Mouse (Mus musculus): ENCODE results near the gene Slc22a6. TPM values are rescaled to one million over a fixed set of nuclear protein-coding genes. Genes with fewer than 3 reads are reported as not detected.

The Slc22a6 gene
- polyA plus RNA-seq, 1 experiment from 2014 or later: not detected

DNA sequence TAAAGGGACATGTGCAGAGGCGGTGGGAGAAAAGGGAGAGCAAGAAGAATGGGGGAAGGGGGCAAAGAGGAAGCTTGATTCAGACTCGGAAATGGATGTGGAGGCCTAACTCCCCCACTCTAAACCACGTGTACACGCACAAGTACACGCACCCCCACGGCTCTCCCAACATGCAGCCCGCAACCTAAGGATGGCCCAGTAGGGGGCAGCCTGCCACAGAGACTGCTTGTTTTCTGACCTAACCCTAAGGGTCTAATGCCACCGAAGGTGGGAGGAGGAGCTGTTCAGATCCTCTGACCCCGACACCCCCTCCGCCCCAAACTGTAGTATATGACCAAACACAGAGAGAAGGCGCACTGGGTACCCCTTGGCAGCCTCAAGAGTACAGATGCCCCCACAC is 44.5 kb downstream of the Slc22a6 start:
- peak; percentile 78 for DNase-seq (ENCODE audit: low spot score)
- H3K9me3 ChIP-seq (ENCODE audit: control insufficient read depth, low read length): no peaks in the 10 kb centered on the region
- H3K4me3 ChIP-seq (ENCODE audit: low read depth, low read length): peak overlapping the region; percentile 40
- H3K27ac ChIP-seq (replicated peaks): no peak overlapping the region
- peaks cover 4% of the 10 kb centered on the region; the same call in 1 of the 2 replicates for H3K4me1 ChIP-seq (replicated peaks; ENCODE audit: control insufficient read depth, insufficient read depth)
- H3K4me2 ChIP-seq (replicated peaks; ENCODE audit: low read depth): peak overlapping the region; percentile 92
- peak overlapping the region; percentile 61; the same call in 1 of the 2 replicates for H3K9ac ChIP-seq (ENCODE audit: low read length)
- WGBS: 5% methylated on average over 11 of the region's 11 CpGs
- peak; percentile 39; the same call in 1 of the 2 replicates for ATAC-seq (ENCODE audit: low FRiP score, low TSS enrichment)
- TF ChIP-seq CTCF (IDR thresholded peaks at IDR 0.05; ENCODE audit: low read depth): peak; percentile 74
- TF ChIP-seq EP300 (optimal IDR thresholded peaks at IDR 0.05): no peak
- H3K27me3 ChIP-seq (ENCODE audit: control insufficient read depth, insufficient read depth, low read length): no peaks in the 10 kb centered on the region
- H3K36me3 ChIP-seq (ENCODE audit: control insufficient read depth, insufficient read depth, low read length): no peaks in the 10 kb centered on the region

DNA sequence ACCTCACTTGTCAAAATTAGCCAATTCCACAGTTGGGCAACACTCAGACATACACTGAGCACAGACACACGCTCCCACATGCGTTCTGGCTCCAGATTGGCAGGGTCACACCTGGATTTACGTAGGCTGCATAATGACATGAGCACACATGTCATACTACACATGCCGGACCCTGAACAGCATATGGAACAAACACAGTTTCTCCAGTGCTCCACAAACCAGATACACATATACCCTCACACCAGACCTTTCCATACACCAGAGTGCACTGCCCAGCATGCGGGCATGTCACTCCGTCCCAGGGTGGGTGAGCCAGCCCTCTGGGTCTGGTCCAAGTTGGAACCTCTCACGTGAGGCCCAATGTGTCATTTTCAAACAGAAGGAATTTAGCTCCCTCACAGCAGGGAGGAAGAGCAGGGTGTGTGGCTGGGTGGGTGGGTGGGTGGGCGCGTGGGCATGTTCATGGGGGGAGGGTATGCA is 45.6 kb downstream of the Slc22a6 start, which contains the start of gene Chrm1:
Gene Chrm1, plus strand, starts transcription at position 430 of the 480 bp plus-strand sequence.
- Histone ChIP-seq H3K27ac (replicated peaks) (0 out of 2 replicates have a peak within 1 kb of the TSS, but pooled peaks have one; percentile 13), H3K36me3 (ENCODE audit: control insufficient read depth, insufficient read depth, low read length) (no peaks in the 10 kb centered on the region), H3K4me3 (ENCODE audit: low read depth, low read length) (peak within 1 kb of the TSS; percentile 19), H3K9me3 (ENCODE audit: control insufficient read depth, low read length) (no peaks in the 10 kb centered on the region), H3K4me2 (replicated peaks; ENCODE audit: low read depth) (peak within 1 kb of the TSS; percentile 92), H3K9ac (ENCODE audit: low read length) (peak within 1 kb of the TSS; percentile 35; the same call in 1 of the 2 replicates), H3K4me1 (replicated peaks; ENCODE audit: control insufficient read depth, insufficient read depth) (peaks cover 4% of the 10 kb centered on the region; the same call in 1 of the 2 replicates), H3K27me3 (ENCODE audit: control insufficient read depth, insufficient read depth, low read length) (no peaks in the 10 kb centered on the region)
- no peak for TF ChIP-seq CTCF (IDR thresholded peaks at IDR 0.05; ENCODE audit: low read depth)
- no peak for TF ChIP-seq EP300 (optimal IDR thresholded peaks at IDR 0.05)
- WGBS: 41% methylated on average over 9 of the region's 9 CpGs
- peak; percentile 21 for ATAC-seq (ENCODE audit: low FRiP score, low TSS enrichment)
- DNase-seq (ENCODE audit: low spot score): peak; percentile 36

DNA sequence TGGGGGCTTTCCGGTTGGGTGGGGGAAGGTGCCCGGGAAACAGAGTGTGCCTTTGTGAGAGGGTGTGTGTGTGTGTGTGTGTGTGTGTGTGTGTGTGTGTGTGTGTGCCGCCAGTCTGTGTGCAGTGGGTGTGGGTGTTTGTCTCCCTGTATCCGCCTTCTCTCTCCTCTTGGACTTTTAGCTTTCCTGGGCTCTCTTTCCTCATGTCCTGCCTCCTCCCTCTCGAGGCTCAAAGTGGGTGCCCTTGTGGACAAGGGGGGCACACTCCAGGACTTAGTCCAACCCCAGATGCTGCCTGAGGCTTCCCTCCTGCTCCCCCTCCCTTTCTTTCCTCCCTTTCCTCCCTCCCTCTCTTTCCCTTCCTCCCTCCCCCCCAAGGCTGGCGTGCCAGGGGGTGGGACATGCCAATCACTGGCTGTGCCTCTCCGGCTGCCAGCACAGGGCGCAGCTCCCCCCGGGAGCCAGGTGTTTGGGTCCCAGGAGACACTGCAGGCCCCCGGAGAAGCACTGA is 46.1 kb downstream of the Slc22a6 start:
- Histone ChIP-seq H3K9me3 (ENCODE audit: control insufficient read depth, low read length) (no peaks in the 10 kb centered on the region), H3K27ac (replicated peaks) (0 out of 2 replicates have a peak overlapping the region, but pooled peaks have one; percentile 13), H3K4me3 (ENCODE audit: low read depth, low read length) (peak overlapping the region; percentile 19), H3K27me3 (ENCODE audit: control insufficient read depth, insufficient read depth, low read length) (no peaks in the 10 kb centered on the region), H3K4me2 (replicated peaks; ENCODE audit: low read depth) (peak overlapping the region; percentile 48), H3K36me3 (ENCODE audit: control insufficient read depth, insufficient read depth, low read length) (no peaks in the 10 kb centered on the region), H3K9ac (ENCODE audit: low read length) (peak overlapping the region; percentile 35; the same call in 1 of the 2 replicates), H3K4me1 (replicated peaks; ENCODE audit: control insufficient read depth, insufficient read depth) (peaks cover 4% of the 10 kb centered on the region; the same call in 1 of the 2 replicates)
- TF ChIP-seq EP300 (optimal IDR thresholded peaks at IDR 0.05): no peak
- TF ChIP-seq CTCF (IDR thresholded peaks at IDR 0.05; ENCODE audit: low read depth): no peak
- ATAC-seq (ENCODE audit: low FRiP score, low TSS enrichment) (peak; percentile 62), DNase-seq (ENCODE audit: low spot score) (peak; percentile 67)
- 26% methylated on average over 10 of the region's 10 CpGs for WGBS

DNA sequence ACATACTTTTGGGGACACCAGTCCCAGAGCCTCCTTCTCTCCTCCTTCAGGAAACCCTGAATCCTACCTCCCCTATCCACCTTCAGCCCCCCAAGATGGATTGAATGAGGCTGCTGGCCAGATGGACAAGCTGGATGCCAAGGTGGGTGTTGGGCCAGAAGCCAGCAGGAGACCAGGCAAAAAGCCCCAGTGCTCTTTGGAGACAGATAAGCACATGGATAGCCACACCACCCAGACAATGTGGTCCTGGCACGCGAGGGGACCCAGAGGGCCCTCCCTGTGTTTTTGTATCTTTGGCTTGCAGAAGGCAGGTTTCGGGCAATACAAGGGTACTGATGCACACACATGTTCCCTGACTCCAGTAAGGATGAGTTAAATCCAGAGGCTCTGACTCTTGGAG is 47.0 kb downstream of the Slc22a6 start:
- no peak for TF ChIP-seq CTCF (IDR thresholded peaks at IDR 0.05; ENCODE audit: low read depth)
- no peak for TF ChIP-seq EP300 (optimal IDR thresholded peaks at IDR 0.05)
- no peaks in the 10 kb centered on the region for H3K27me3 ChIP-seq (ENCODE audit: control insufficient read depth, insufficient read depth, low read length)
- 94% methylated on average over 3 of the region's 3 CpGs for WGBS
- no peak overlapping the region for H3K4me3 ChIP-seq (ENCODE audit: low read depth, low read length)
- peak overlapping the region; percentile 48; the same call in 1 of the 2 replicates for H3K4me2 ChIP-seq (replicated peaks; ENCODE audit: low read depth)
- ATAC-seq (ENCODE audit: low FRiP score, low TSS enrichment) (no peak), DNase-seq (ENCODE audit: low spot score) (no peak)
- no peaks in the 10 kb centered on the region for H3K36me3 ChIP-seq (ENCODE audit: control insufficient read depth, insufficient read depth, low read length)
- no peak overlapping the region for H3K27ac ChIP-seq (replicated peaks)
- H3K9ac ChIP-seq (ENCODE audit: low read length): no peak overlapping the region
- H3K4me1 ChIP-seq (replicated peaks; ENCODE audit: control insufficient read depth, insufficient read depth): peaks cover 4% of the 10 kb centered on the region; the same call in 1 of the 2 replicates
- H3K9me3 ChIP-seq (ENCODE audit: control insufficient read depth, low read length): no peaks in the 10 kb centered on the region

DNA sequence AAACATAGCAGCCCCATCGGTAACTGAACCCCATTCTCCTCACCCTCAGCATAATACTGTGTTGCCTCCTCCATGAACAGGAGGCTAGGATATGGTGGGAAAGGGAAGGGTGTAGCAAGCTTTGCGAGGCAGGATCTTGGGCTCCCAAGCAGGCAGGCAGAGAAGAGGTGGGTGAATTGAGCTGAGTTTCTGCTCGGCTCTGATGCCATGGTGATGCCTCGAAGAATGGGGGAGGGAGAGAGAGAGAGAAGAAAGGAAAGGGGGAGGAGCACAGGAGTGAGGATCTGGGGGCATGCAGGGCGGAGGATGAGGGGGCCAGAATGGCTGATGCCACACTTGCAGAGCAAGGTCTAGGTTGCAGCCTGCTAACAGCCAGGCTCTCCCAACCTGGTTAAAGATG is 47.9 kb downstream of the Slc22a6 start:
- Histone ChIP-seq H3K27me3 (ENCODE audit: control insufficient read depth, insufficient read depth, low read length) (no peaks in the 10 kb centered on the region), H3K4me2 (replicated peaks; ENCODE audit: low read depth) (no peak overlapping the region), H3K36me3 (ENCODE audit: control insufficient read depth, insufficient read depth, low read length) (no peaks in the 10 kb centered on the region), H3K9ac (ENCODE audit: low read length) (no peak overlapping the region), H3K9me3 (ENCODE audit: control insufficient read depth, low read length) (no peaks in the 10 kb centered on the region), H3K4me1 (replicated peaks; ENCODE audit: control insufficient read depth, insufficient read depth) (peaks cover 4% of the 10 kb centered on the region; the same call in 1 of the 2 replicates), H3K27ac (replicated peaks) (no peak overlapping the region), H3K4me3 (ENCODE audit: low read depth, low read length) (no peak overlapping the region)
- WGBS: 74% methylated on average over 5 of the region's 5 CpGs
- no peak for ATAC-seq (ENCODE audit: low FRiP score, low TSS enrichment)
- TF ChIP-seq CTCF (IDR thresholded peaks at IDR 0.05; ENCODE audit: low read depth): no peak
- TF ChIP-seq EP300 (optimal IDR thresholded peaks at IDR 0.05): no peak
- no peak for DNase-seq (ENCODE audit: low spot score)

DNA sequence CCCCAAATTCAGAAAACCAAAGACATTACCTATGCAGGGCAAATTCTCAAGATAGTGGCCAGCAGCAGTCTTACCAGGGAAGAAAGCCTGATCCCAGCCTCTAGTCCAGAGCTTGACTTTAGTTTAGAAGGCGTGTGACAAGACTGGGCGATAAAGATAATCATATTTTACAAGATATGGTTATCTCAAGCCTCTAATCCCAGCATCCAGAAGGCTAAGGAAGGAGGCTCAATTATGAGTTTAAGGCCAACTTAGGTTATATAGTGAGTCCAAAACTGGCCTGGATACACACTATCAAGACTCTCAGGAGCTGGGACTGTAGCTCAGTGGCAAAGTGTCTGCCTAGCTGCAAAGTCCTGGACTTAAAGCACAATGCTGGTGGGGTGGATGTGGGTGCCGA is 55.0 kb downstream of the Slc22a6 start:
- Histone ChIP-seq H3K36me3 (ENCODE audit: control insufficient read depth, insufficient read depth, low read length) (no peaks in the 10 kb centered on the region), H3K27ac (replicated peaks) (no peak overlapping the region), H3K9ac (ENCODE audit: low read length) (no peak overlapping the region), H3K9me3 (ENCODE audit: control insufficient read depth, low read length) (no peaks in the 10 kb centered on the region), H3K4me1 (replicated peaks; ENCODE audit: control insufficient read depth, insufficient read depth) (no peaks in the 10 kb centered on the region), H3K4me2 (replicated peaks; ENCODE audit: low read depth) (no peak overlapping the region), H3K27me3 (ENCODE audit: control insufficient read depth, insufficient read depth, low read length) (no peaks in the 10 kb centered on the region), H3K4me3 (ENCODE audit: low read depth, low read length) (no peak overlapping the region)
- DNase-seq (ENCODE audit: low spot score) (no peak), ATAC-seq (ENCODE audit: low FRiP score, low TSS enrichment) (no peak)
- 86% methylated on average over 3 of the region's 3 CpGs for WGBS
- TF ChIP-seq EP300 (optimal IDR thresholded peaks at IDR 0.05): no peak
- no peak for TF ChIP-seq CTCF (IDR thresholded peaks at IDR 0.05; ENCODE audit: low read depth)
